Mouse (Mus musculus): Measurements from ENCODE around the gene Gm10762. TPM values are rescaled to one million over a fixed set of nuclear protein-coding genes. Genes with fewer than 3 reads are reported as not detected.

Gene Gm10762
- polyA plus RNA-seq, 1 experiment from 2014 or later: 15.8 TPM

- H3K9me3 ChIP-seq (ENCODE audit: control insufficient read depth, low read length): no peaks in the 10 kb centered on the region
- WGBS: 83% methylated on average over 3 of the region's 3 CpGs
- H3K9ac ChIP-seq (ENCODE audit: low read length): no peak overlapping the region
- H3K27ac ChIP-seq (ENCODE audit: low read depth, low read length): no peak overlapping the region
- no peaks in the 10 kb centered on the region for H3K27me3 ChIP-seq (ENCODE audit: control insufficient read depth, insufficient read depth, low read length)
- no peaks in the 10 kb centered on the region for H3K4me1 ChIP-seq (ENCODE audit: control insufficient read depth, insufficient read depth, low read length)
- H3K4me2 ChIP-seq (ENCODE audit: low read depth): no peak overlapping the region
- DNase-seq (ENCODE audit: low spot score): no peak
- peaks cover 3% of the 10 kb centered on the region; the same call in 1 of the 2 replicates for H3K36me3 ChIP-seq (ENCODE audit: control insufficient read depth, insufficient read depth, low read length)
- no peak for ATAC-seq (ENCODE audit: insufficient read depth, low FRiP score, low TSS enrichment)
- H3K4me3 ChIP-seq (ENCODE audit: low read depth, low read length): no peak overlapping the region
Measured at GRCm38 (mm10) chr2:128928446-128928845, 39.1 kb downstream of the Gm10762 start.

GRCm38 (mm10) chr2:128924799-128925198 is 42.7 kb downstream of the Gm10762 start:
- 91% methylated on average over 4 of the region's 4 CpGs for WGBS
- no peak overlapping the region for H3K27ac ChIP-seq (ENCODE audit: low read depth, low read length)
- H3K4me3 ChIP-seq (ENCODE audit: low read depth, low read length): no peak overlapping the region
- H3K36me3 ChIP-seq (ENCODE audit: control insufficient read depth, insufficient read depth, low read length): peaks cover 3% of the 10 kb centered on the region; the same call in 1 of the 2 replicates
- H3K27me3 ChIP-seq (ENCODE audit: control insufficient read depth, insufficient read depth, low read length): no peaks in the 10 kb centered on the region
- no peak overlapping the region for H3K4me2 ChIP-seq (ENCODE audit: low read depth)
- no peak overlapping the region for H3K9ac ChIP-seq (ENCODE audit: low read length)
- H3K9me3 ChIP-seq (ENCODE audit: control insufficient read depth, low read length): no peaks in the 10 kb centered on the region
- no peak for DNase-seq (ENCODE audit: low spot score)
- no peak for ATAC-seq (ENCODE audit: insufficient read depth, low FRiP score, low TSS enrichment)
- H3K4me1 ChIP-seq (ENCODE audit: control insufficient read depth, insufficient read depth, low read length): no peaks in the 10 kb centered on the region

Small RNA genes lying within 50 kb of the gene (microRNA-seq; reads per million reads assigned to microRNA genes)
- not detected for gene Gm22859

Other genes starting within 250 kb of the Gm10762 start
- gene Tmem87b, start 149.6 kb downstream of the Gm10762 start, polyA plus RNA-seq (2014; fragmentation: Nextera tagmentation; extraction: Ambion mirVana): 24.0 and 25.7 TPM in 2 replicates
- gene Fbln7, start 104.7 kb downstream of the Gm10762 start, polyA plus RNA-seq (2014; fragmentation: Nextera tagmentation; extraction: Ambion mirVana): 1.9 and 2.0 TPM in 2 replicates
- gene Zc3h8, start 23.6 kb downstream of the Gm10762 start, polyA plus RNA-seq (2014; fragmentation: Nextera tagmentation; extraction: Ambion mirVana): 9.1 and 9.9 TPM in 2 replicates
- 1.5 and 1.6 TPM in 2 replicates for gene Zc3h6, start 323 bp downstream of the Gm10762 start, polyA plus RNA-seq (2014; fragmentation: Nextera tagmentation; extraction: Ambion mirVana)
- 0.19 and 0.24 TPM in 2 replicates for gene Vinac1, start 80.4 kb upstream of the Gm10762 start, polyA plus RNA-seq (2014; fragmentation: Nextera tagmentation; extraction: Ambion mirVana)
- 19.6 and 21.3 TPM in 2 replicates for gene Ttl, start 98.2 kb upstream of the Gm10762 start, polyA plus RNA-seq (2014; fragmentation: Nextera tagmentation; extraction: Ambion mirVana)
- 18.2 and 19.4 TPM in 2 replicates for gene Polr1b, start 133.3 kb upstream of the Gm10762 start, polyA plus RNA-seq (2014; fragmentation: Nextera tagmentation; extraction: Ambion mirVana)
- 23.1 and 26.4 TPM in 2 replicates for gene Chchd5, start 162.0 kb upstream of the Gm10762 start, polyA plus RNA-seq (2014; fragmentation: Nextera tagmentation; extraction: Ambion mirVana)
- gene Slc20a1, start 231.0 kb upstream of the Gm10762 start, polyA plus RNA-seq (2014; fragmentation: Nextera tagmentation; extraction: Ambion mirVana): 50.8 and 56.5 TPM in 2 replicates